Mouse (Mus musculus): ENCODE measurements around the gene Daxx.

The Daxx gene

DNA sequence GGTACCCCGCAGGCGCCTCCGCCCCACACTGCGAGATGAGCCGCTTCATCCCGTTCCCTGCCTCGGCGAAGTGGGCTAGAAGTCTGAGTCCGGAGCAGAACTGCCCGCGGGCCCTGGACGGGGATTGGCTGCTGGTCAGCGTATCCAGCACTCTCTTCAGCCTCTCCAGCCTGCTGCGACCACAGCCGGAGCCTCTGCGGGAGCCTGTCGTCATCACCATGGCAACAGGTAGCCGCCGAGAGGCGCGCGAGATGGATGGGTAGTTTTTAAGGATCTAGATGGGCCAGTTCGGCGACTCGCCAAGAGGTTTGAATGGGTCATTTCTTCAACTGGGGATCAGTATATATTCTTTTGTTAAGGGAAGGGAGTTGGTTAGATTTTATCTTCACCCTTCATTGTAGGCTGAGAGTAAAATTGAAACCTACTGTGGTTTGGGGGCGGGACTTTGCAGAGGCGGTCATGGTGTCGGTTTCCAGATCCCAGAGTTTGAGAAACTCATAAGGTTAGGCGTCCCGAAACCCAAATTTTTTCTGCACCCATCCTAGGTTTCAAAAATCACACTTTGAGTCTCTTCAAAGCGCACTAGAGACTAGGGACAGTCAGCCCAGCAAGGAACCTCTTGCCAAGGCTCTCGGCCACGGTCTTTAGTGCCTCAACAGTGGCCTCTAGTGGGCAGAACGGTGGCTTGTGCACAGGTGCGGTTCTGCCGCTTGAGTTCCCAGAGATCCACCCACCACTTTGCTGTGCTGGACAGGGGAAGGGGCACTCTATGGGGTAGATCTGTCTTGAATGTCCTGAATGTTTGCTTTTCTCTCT, 11.3 kb downstream of the Daxx start:
- DNase-seq (ENCODE audit: low read depth, low spot score) = peak; percentile 84

DNA sequence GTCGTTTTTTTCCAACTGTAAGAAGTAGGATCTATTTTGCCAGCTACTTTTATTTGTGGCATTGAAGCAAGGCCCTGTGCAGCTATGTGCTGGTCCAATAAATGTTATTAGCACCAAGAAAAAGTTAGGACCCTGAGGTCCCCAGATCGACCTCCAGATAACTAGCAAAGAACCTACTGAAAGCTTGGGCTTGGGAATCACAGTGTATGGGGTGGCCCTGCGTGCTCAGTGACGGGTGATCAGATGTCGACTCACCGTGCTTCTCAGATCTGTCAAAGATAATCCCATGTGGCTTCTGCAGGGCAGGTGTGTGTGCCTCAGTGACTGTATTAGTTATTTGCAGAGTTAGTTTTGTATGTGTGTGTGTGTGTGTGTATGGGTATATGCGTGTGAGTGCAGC, 12.1 kb downstream of the Daxx start:
- no peak for DNase-seq (ENCODE audit: low read depth, low spot score)

DNA sequence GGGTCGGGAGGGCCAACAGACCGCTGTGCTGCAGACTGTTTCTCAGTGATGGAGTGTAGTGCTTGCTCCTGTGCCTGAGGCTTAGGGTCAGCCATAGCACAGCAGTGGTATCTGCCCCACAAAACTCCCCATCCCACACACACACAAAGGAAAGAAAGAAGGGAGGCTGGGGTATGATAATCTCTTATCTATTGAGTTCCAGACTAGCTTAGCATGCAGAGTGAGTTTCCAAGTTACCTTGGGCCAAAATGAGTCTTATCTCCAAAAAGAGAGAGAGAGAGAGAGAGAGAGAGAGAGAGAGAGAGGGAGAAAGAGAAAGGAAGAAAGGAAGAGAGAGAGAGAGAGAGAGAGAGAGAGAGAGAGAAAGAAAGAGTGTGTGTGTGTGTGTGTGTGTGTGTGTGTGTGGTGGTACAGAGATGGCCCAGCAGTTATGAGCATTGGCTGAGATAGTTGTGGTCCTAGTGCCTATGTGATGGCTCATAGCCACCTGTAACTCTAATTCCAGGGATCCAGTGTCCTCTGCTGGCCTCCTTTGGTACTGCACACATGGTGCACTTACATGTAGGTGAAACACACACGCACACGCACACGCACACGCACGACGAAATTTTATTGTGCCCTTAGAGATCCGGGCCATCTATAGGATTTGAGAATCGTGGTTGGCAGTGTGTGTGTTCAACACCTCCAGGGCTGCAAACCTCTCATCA, 15.5 kb downstream of the Daxx start:
- DNase-seq (ENCODE audit: low read depth, low spot score) = peak; percentile 65

DNA sequence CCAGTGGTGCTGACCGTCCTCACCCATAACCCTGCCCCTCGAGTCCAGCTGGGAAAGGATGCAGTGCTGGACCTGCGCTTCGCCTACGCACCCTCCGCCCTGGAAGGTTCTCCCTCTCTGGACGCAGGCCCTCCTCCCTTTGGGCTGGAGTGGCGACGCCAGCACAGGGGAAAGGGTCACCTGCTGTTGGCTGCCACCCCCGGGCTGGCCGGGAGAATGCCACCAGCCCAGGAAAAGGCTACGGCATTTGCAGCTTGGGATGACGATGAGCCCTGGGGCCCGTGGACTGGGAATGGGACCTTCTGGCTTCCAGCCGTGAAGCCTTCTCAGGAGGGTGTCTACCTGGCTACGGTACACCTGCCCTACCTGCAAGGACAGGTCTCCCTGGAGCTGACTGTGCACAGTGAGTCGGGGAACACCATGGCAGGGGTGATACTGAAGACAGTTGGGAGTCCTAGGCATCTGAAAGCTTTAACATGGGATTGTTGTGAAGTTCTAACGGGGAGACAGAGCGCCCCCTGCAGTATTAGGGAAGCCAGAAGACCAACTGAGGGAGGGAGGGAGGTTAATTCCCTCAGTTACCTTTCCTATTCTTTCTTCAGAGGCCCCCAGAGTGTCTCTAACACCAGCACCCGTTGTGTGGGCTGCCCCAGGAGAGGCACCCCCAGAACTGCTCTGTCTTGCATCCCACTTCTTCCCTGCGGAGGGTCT, 16.3 kb downstream of the Daxx start:
- no peak for DNase-seq (ENCODE audit: low read depth, low spot score)

DNA sequence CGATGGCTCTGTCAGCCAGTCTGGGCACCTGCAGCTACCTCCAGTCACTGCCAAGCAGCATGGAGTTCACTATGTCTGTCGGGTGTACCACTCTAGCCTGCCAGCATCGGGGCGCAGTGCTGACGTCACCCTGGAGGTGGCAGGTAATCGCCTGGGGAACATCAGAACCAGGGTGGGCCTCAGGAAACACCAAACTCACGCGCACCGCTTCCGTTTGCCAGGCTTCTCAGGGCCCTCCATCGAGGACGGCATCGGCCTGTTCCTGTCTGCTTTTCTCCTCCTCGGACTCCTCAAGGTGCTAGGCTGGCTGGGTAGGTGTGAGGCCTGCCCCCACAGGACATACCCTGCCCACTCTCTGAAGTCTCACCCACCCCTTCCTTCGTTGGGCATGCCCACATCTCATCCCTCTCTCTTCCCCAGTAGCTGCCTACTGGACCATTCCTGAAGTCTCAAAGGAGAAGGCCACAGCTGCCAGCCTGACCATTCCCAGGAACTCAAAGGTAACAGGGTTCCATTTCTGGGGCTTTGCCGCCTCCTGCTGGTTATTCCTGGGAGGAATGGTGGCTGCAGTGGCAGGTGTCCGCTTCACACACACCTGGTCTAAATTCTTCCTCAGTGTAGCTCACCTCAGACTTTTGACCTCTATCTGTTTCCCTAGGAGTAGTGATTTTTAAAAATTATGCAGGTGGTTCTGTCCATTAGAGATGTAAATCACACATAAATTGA, 17.2 kb downstream of the Daxx start:
- no peak for DNase-seq (ENCODE audit: low read depth, low spot score)

- no peak for DNase-seq (ENCODE audit: low read depth, low spot score)
Observed at GRCm38 (mm10) chr17:33928251-33928947, 19.2 kb downstream of the Daxx start.

DNA sequence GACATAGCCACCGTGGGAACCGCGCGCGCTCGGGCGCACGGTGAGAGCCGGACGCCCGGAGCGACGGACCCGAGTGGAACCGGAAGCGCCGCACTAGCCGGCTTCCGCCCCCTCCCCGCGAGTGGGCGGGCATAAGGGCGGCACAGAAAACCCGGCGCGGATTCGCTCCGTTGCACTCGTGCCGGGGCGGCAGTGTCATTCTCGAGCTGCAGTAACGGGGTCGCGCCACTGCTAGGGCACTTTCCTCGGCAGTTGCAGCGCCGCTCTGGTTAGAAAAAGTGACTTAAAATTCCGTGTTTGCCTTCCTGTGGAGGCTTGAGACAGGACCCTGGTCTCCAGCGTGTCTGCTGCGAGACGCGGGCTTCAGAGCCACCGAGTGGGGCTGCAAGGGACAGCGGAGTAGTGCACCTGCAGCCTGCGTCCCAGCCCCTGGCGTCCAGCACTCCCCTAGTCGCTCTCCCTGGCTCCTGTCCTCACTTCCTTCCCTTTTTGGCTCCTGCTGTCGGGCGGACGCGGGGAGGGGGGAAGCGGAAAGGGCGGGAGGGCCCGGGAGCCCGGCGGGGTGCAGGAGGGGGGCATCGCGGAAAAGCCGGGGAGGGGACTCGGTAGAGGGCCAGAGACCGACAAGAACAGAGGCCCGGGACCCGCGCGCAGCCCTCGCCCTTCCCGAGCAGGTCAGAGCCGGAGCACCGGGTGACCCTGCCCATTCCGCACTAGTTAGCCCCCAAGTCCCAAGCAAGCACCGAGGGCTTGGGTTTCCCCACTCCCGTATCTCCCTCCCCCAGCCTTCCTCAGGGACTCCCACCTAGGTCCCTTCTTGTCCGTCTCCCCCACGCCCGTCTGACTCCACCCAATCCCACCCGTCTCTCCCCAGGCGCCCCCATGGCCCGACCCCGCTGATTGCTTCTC, 20.4 kb downstream of the Daxx start, which contains the start of gene Rgl2:
Gene Rgl2 (plus strand): TSS at position 173 of the 909 bp plus-strand sequence.
- peak; percentile 89 for DNase-seq (ENCODE audit: low read depth, low spot score)

DNA sequence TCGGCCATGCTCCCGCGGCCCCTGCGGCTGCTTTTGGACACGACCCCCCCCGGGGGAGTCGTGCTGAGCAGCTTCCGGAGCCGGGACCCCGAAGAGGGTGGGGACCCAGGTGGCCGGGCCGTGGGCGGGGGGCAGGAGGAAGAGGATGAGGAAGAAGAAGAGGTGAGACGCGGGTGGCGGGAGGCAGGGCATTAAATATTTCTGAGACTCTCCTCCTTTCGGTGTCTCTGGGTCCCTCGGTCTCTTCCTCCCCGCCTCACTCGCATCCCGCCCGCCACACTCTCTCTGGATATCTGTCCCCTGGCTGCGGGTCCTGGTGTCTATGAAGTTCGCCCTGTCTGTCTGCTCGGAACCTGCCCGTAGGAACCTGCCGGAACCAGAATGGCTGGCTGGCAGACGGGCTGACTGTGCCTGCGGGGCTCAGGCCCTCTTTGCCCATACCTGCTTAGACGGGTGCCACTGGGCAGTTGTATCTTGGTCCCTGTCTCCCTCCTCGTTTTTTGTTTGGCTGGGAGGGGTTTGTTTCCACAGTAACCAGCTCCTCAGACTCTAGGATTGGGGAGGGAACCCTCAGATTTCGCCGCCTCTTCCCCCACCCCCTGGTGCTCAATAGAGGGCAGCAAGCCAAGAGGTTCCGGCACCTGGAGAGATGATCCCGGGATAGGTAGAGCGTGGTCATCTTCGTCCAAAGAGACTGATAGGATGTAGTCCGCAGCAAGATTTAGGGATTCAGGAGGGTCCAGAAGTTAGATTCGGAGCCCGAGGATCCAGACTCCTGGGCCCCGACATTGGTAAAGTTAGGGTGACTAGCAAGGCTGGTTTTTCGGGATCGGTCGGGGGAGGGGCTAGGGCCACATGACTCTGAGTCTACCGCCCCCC, 21.3 kb downstream of the Daxx start:
- no peak for DNase-seq (ENCODE audit: low read depth, low spot score)

- DNase-seq (ENCODE audit: low read depth, low spot score) = no peak
Observed at GRCm38 (mm10) chr17:33931159-33931866, 22.1 kb downstream of the Daxx start.

DNA sequence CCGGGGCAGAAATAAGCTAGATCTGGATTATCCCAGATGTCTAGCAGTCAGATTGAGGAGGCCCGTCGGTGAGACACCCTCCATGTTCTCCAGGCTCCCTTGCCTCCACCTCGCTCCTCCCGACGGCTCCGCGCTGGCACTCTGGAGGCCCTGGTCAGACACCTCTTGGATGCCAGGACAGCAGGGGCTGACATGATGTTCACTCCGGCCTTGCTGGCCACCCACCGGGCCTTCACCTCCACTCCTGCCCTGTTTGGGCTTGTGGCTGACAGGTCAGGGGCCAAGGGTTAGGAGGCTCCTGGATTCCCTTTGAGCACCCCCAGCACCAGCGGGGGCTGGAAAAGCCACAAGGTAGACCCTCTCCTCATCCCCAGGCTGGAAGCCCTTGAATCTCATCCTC, 22.7 kb downstream of the Daxx start:
- no peak for DNase-seq (ENCODE audit: low read depth, low spot score)

GRCm38 (mm10) chr17:33932448-33932847, 23.2 kb downstream of the Daxx start:
- no peak for DNase-seq (ENCODE audit: low read depth, low spot score)

DNA sequence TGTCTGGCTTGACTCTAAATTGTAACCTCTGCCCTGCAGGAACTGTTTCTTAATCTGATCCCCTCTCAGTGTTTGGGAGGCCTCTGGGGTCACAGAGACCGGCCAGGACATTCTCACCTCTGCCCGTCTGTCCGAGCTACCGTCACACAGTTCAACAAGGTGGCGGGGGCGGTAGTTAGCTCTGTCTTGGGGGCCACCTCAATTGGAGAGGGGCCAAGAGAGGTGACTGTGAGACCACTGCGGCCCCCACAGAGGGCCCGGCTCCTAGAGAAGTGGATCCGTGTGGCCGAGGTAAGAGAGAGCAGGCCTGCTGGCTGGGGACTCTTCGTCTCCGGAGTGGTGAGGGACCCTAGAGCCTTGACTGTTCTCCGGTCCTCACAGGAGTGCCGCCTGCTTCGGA, 23.8 kb downstream of the Daxx start:
- no peak for DNase-seq (ENCODE audit: low read depth, low spot score)

DNA sequence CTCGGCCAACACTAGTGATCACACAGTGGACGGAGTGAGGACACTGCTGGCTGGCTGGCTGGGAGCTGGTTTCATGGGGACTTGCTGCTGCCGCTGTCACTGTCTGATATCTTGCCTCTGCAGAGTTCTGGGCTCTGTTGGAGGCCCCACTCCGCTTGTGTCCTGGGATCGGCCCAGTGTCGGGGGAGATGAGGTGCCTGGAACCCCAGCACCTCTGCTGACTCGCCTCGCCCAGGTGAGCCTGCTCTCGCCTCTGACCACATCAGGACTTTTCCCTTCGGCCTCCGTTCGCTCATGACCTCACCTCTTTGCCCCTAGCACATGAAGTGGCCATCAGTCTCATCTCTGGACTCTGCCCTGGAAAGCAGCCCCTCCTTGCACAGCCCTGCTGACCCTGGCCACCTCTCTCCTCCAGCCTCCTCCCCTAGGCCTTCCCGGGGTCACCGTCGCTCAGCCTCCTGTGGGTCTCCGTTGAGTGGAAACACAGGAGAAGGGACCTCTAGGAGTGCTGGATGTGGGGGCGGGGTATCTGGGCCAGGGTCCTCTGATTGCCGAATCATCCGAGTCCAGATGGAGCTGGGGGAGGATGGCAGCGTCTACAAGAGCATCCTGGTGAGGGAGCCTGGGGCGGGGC, 26.3 kb downstream of the Daxx start:
- no peak for DNase-seq (ENCODE audit: low read depth, low spot score)

GRCm38 (mm10) chr17:33936993-33937392, 27.8 kb downstream of the Daxx start:
- no peak for DNase-seq (ENCODE audit: low read depth, low spot score)

DNA sequence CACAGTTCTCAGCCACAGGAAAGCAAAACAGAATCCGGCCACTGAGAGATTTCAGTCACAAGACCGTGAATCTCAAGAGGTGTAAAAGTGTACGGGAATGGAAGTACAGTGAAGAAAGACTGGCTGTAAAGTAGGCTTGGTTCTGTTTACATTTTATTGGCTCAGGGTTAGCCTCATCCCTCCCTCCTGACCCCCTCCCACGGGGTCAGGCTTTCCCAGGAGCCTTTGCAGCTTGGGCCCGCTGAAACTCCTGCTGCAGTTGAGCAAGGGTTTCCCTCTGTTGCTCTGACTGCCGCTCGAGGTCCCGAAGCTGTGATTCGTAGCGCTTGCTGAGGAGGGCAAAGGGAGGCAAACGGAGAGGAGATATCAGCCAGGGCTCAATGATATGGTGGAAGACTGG, 29.6 kb downstream of the Daxx start:
- DNase-seq (ENCODE audit: low read depth, low spot score) = no peak

- peak; percentile 85 for DNase-seq (ENCODE audit: low read depth, low spot score)
Observed at GRCm38 (mm10) chr17:33940206-33940805, 31.1 kb downstream of the Daxx start, which contains the start of the genes Pfdn6 and Wdr46. Gene Pfdn6, minus strand, starts transcription at chr17:33940343. Gene Wdr46, plus strand, starts transcription at chr17:33940660.

DNA sequence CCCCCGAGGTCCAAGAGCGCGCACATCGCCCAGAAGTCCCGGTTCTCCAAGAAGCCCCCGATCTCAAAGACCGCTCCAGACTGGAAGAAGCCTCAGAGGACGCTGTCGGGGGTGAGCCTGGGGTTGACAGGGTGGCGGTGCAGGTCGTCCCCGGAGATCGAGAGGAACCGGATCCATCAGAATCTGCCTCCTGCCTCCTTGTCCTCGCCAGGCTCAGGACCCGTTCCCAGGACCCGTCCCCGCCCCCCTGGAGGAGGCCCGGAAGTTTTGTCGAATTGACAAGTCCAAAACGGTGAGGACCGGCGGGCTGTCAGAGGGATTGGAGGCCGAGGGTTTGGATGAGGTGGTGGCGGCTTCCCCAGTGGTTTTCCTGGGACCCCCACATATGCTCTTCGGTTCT, 31.8 kb downstream of the Daxx start:
- no peak for DNase-seq (ENCODE audit: low read depth, low spot score)

All from c-Kit-negative CD71-positive TER-119-positive erythroid progenitor cells, embryonic 14.5 days (primary cell).